Mouse (Mus musculus) liver, embryonic 13.5 days (tissue): ENCODE data around the gene Prr32. TPM values are rescaled to one million over a fixed set of nuclear protein-coding genes. Genes with fewer than 3 reads are reported as not detected.

Experiments
- ATAC-seq: fragments of 200-750 bp; cut with Nextera tagmentation; 2 replicates; pipeline ENCODE4 v1.8.0; 2017; ENCODE audit warnings: low read depth, mild to moderate bottlenecking, moderate number of reproducible peaks, moderate library complexity
- DNase-seq: peaks from one replicate; pipeline ENCODE4 v3.0.0; 2022
- H3K27ac ChIP-seq: fragments of 300-500 bp; sonication (generic); 2 replicates; pipeline ENCODE4 v1.5.1; 2015; ENCODE audit warnings: moderate library complexity, mild to moderate bottlenecking, inconsistent platforms
- H3K27me3 ChIP-seq: fragments of 300-500 bp; sonication (generic); 2 replicates; pipeline ENCODE4 v1.6.1; 2015; ENCODE audit warnings: mild to moderate bottlenecking, inconsistent platforms
- H3K36me3 ChIP-seq: fragments of 300-500 bp; sonication (generic); 2 replicates; pipeline ENCODE4 v1.6.1; 2015; ENCODE audit warnings: mild to moderate bottlenecking, inconsistent platforms
- H3K4me1 ChIP-seq: fragments of 300-500 bp; sonication (generic); replicated peaks from 2 replicates; pipeline ENCODE4 v1.6.1; 2015; ENCODE audit warnings: inconsistent platforms
- H3K4me2 ChIP-seq: fragments of 300-500 bp; sonication (generic); 2 replicates; pipeline ENCODE4 v1.6.1; 2015; ENCODE audit warnings: inconsistent platforms, mild to moderate bottlenecking, moderate library complexity
- H3K4me3 ChIP-seq: fragments of 300-500 bp; sonication (generic); replicated peaks from 2 replicates; pipeline ENCODE4 v1.5.1; 2015; ENCODE audit warnings: mild to moderate bottlenecking, inconsistent platforms
- H3K9ac ChIP-seq: fragments of 300-500 bp; sonication (generic); 2 replicates; pipeline ENCODE4 v1.6.1; 2015; ENCODE audit warnings: mild to moderate bottlenecking, inconsistent platforms
- H3K9me3 ChIP-seq: fragments of 300-500 bp; sonication (generic); replicated peaks from 2 replicates; pipeline ENCODE4 v1.6.1; 2016; ENCODE audit warnings: inconsistent platforms
- whole genome bisulfite sequencing: fragments of 180-500 bp; shearing (Covaris S2); methylation state at CpG from one replicate; pipeline ENCODE4 v1.1.7; 2015; ENCODE audit not compliant: insufficient replicate concordance; 5-methylcytosine and 5-hydroxymethylcytosine counted together
- polyA plus RNA-seq: library from polyadenylated mRNA; unstranded; fragments of >200 nt; fragmentation: Nextera tagmentation; extraction: Ambion mirVana; gene quantifications from 2 replicates; pipeline ENCODE4 v1.2.1, GENCODE M21; 2015

The Prr32 gene
- 0.16 and 0.40 TPM in 2 replicates for polyA plus RNA-seq

GRCm38 (mm10) chrX:45090604-45091003 is at the start of gene Prr32:
Gene Prr32 (plus strand): TSS chrX:45090904.
- H3K27me3 ChIP-seq: no peaks in the 10 kb centered on the region
- ATAC-seq (no peak), DNase-seq (no peak)
- no peaks in the 10 kb centered on the region for H3K36me3 ChIP-seq
- H3K4me2 ChIP-seq: no peak within 1 kb of the TSS
- H3K27ac ChIP-seq: no peak within 1 kb of the TSS
- no peaks in the 10 kb centered on the region for H3K4me1 ChIP-seq
- no peak within 1 kb of the TSS for H3K4me3 ChIP-seq
- 78% methylated on average over 1 of the region's 1 CpGs for WGBS
- no peaks in the 10 kb centered on the region for H3K9me3 ChIP-seq
- no peak within 1 kb of the TSS for H3K9ac ChIP-seq
